Mouse (Mus musculus) myocyte (in vitro differentiated cells): ENCODE data around the gene Fam172a.

ENCODE experiments used
- CEBPB ChIP-seq: IDR thresholded peaks from 2 replicates; pipeline ENCODE4 v1.6.1; 2011; ENCODE audit warnings: mild to moderate bottlenecking, moderate library complexity; ENCODE audit not compliant: poor library complexity, insufficient read depth, severe bottlenecking
- E2F4 ChIP-seq: IDR thresholded peaks from one replicate; pipeline ENCODE4 v1.6.1; 2011; ENCODE audit warnings: mild to moderate bottlenecking, control low read depth, moderate library complexity; ENCODE audit not compliant: insufficient read depth
- MAX ChIP-seq: IDR thresholded peaks from one replicate; pipeline ENCODE4 v1.6.1; 2011; ENCODE audit warnings: low read depth, mild to moderate bottlenecking, control low read depth
- MYOD1 ChIP-seq, 3 experiments: IDR thresholded peaks; one replicate each; pipeline ENCODE4 v1.6.1; 2011; ENCODE audit warnings: control low read depth in 2 of 3, low read depth in 2 of 3, mild to moderate bottlenecking in 2 of 3, moderate library complexity in 1 of 3; ENCODE audit not compliant: insufficient read length in 2 of 3, control insufficient read depth in 1 of 3
- MYOG ChIP-seq, 3 experiments: IDR thresholded peaks; one replicate each; pipeline ENCODE4 v1.6.1; 2011; ENCODE audit warnings: control low read depth in 2 of 3, low read depth in 2 of 3, mild to moderate bottlenecking in 2 of 3; ENCODE audit not compliant: insufficient read length in 2 of 3, control insufficient read depth in 1 of 3, insufficient read depth in 1 of 3
- POLR2A ChIP-seq: IDR thresholded peaks from one replicate; pipeline ENCODE4 v1.6.1; 2011; ENCODE audit warnings: low read depth, mild to moderate bottlenecking, control low read depth, moderate library complexity; ENCODE audit not compliant: insufficient read length
- POLR2AphosphoS2 ChIP-seq: IDR thresholded peaks from one replicate; pipeline ENCODE4 v1.6.1; 2011; ENCODE audit warnings: low read depth, control low read depth; ENCODE audit not compliant: insufficient read length
- REST ChIP-seq: IDR thresholded peaks from one replicate; pipeline ENCODE4 v1.6.1; 2011; ENCODE audit warnings: mild to moderate bottlenecking, control low read depth, moderate library complexity; ENCODE audit not compliant: insufficient read depth, insufficient read length
- SRF ChIP-seq: IDR thresholded peaks from one replicate; pipeline ENCODE4 v1.6.1; 2011; ENCODE audit warnings: low read depth; ENCODE audit not compliant: control insufficient read depth, insufficient read length
- TCF12 ChIP-seq: IDR thresholded peaks from one replicate; pipeline ENCODE4 v1.6.1; 2011; ENCODE audit warnings: mild to moderate bottlenecking, control low read depth; ENCODE audit not compliant: poor library complexity, insufficient read depth, severe bottlenecking
- TCF3 ChIP-seq: IDR thresholded peaks from one replicate; pipeline ENCODE4 v1.6.1; 2011; ENCODE audit warnings: low read depth, control low read depth; ENCODE audit not compliant: insufficient read length
- USF1 ChIP-seq: IDR thresholded peaks from one replicate; pipeline ENCODE4 v1.6.1; 2011; ENCODE audit warnings: low read depth, mild to moderate bottlenecking, control low read depth, moderate library complexity

- TF ChIP-seq POLR2A: no peak
- no peak for TF ChIP-seq POLR2AphosphoS2
- no peak for TF ChIP-seq E2F4
- no peak for TF ChIP-seq TCF12
- TF ChIP-seq MYOG (IDR thresholded peaks at IDR 0.05; ENCODE audit: control insufficient read depth in 1 of 3, insufficient read depth in 1 of 3, insufficient read length in 2 of 3, low read depth in 2 of 3): no peak
- no peak for TF ChIP-seq CEBPB
- no peak for TF ChIP-seq MAX
- TF ChIP-seq MYOD1 (IDR thresholded peaks at IDR 0.05; ENCODE audit: control insufficient read depth in 1 of 3, insufficient read length in 2 of 3, low read depth in 2 of 3): no peak
- TF ChIP-seq SRF: no peak
- no peak for TF ChIP-seq USF1
- no peak for TF ChIP-seq REST
- no peak for TF ChIP-seq TCF3
Measured at GRCm38 (mm10) chr13:77843017-77843654, 141.3 kb downstream of the Fam172a start.
